Mouse (Mus musculus) limb, embryonic 10.5 days (tissue): Measurements from ENCODE around the gene Sugct. TPM values are rescaled to one million over a fixed set of nuclear protein-coding genes. Genes with fewer than 3 reads are reported as not detected.

Experiments
- DNase-seq: peaks from one replicate; pipeline ENCODE4 v3.0.0-alpha.2; 2017; ENCODE audit warnings: low spot score
- H3K27ac ChIP-seq: fragments of 300-500 bp; sonication (generic); 2 replicates; pipeline ENCODE4 v1.5.1; 2016; ENCODE audit warnings: mild to moderate bottlenecking
- H3K27me3 ChIP-seq: fragments of 300-500 bp; sonication (generic); 2 replicates; pipeline ENCODE4 v1.6.1; 2016; ENCODE audit warnings: low read depth, mild to moderate bottlenecking; ENCODE audit not compliant: poor library complexity, severe bottlenecking
- H3K36me3 ChIP-seq: fragments of 300-500 bp; sonication (generic); 2 replicates; pipeline ENCODE4 v1.6.1; 2016; ENCODE audit warnings: mild to moderate bottlenecking, moderate library complexity
- H3K4me1 ChIP-seq: fragments of 300-500 bp; sonication (generic); 2 replicates; pipeline ENCODE4 v1.6.1; 2016
- H3K4me3 ChIP-seq: fragments of 300-500 bp; sonication (generic); 2 replicates; pipeline ENCODE4 v1.5.1; 2016; ENCODE audit warnings: mild to moderate bottlenecking, moderate library complexity
- H3K9me3 ChIP-seq: fragments of 300-500 bp; sonication (generic); replicated peaks from 2 replicates; pipeline ENCODE4 v1.6.1; 2016; ENCODE audit warnings: mild to moderate bottlenecking
- WGBS: fragments of 180-500 bp; shearing (Covaris S2); methylation state at CpG from one replicate; pipeline ENCODE4 v1.1.7; 2016; 5-methylcytosine and 5-hydroxymethylcytosine counted together
- polyA plus RNA-seq: library from polyadenylated mRNA; unstranded; fragments of >200 nt; fragmentation: Nextera tagmentation; extraction: Ambion mirVana; gene quantifications from 2 replicates; pipeline ENCODE4 v1.2.1, GENCODE M21; 2016

Sugct gene
- polyA plus RNA-seq, 1 experiment from 2014 or later: 3.6 TPM

GRCm38 (mm10) chr13:17335885-17336540 lies 359.3 kb downstream of the Sugct start:
- WGBS: 90% methylated on average over 4 of the region's 4 CpGs
- no peaks in the 10 kb centered on the region for H3K27me3 ChIP-seq
- no peaks in the 10 kb centered on the region for H3K36me3 ChIP-seq
- no peaks in the 10 kb centered on the region for H3K4me1 ChIP-seq
- DNase-seq: no peak
- H3K4me3 ChIP-seq: no peak overlapping the region
- no peaks in the 10 kb centered on the region for H3K9me3 ChIP-seq
- H3K27ac ChIP-seq: no peak overlapping the region

DNA sequence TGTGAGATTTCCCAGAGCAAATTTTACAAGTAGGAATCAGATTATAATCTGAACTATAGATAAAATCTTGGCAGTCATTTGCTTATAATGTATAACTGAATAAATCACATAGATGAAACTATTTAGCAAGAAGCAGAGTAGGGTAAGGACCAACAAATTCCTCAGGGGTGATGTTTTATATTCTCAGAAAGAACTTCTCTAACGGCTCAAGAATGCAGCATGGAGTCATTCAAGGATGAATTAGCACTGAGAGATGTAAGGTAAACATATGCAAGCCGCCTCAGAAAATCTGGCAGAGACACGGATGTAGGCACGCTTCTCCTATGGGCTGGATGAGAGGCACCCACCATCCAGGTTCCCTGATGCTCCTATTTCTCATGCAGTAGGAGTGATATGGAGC lies 368.5 kb downstream of the Sugct start:
- H3K4me1 ChIP-seq: no peaks in the 10 kb centered on the region
- H3K27me3 ChIP-seq: no peaks in the 10 kb centered on the region
- H3K9me3 ChIP-seq: no peaks in the 10 kb centered on the region
- DNase-seq: no peak
- no peaks in the 10 kb centered on the region for H3K36me3 ChIP-seq
- WGBS: 87% methylated on average over 4 of the region's 4 CpGs
- no peak overlapping the region for H3K4me3 ChIP-seq
- no peak overlapping the region for H3K27ac ChIP-seq

DNA sequence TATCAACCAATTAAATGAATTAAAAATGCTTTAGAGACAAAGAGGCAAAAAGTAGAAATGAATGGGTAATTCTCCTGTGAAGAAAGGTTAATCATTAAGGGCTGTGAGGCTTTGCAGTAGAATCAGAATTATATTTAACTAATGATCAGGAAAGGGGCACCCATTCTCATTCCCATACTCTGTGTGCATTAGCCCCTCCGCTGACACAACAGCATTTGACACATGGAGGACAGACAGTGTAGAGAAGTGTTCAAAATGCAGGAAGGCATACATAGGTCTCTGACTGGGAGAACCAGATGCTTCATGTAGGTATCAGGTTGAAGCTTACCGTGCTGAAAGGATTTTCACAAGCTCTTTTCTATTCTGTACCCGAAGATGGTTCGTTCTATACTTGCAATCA lies 393.8 kb downstream of the Sugct start:
- H3K9me3 ChIP-seq: no peaks in the 10 kb centered on the region
- H3K27me3 ChIP-seq: no peaks in the 10 kb centered on the region
- 94% methylated on average over 4 of the region's 4 CpGs for WGBS
- H3K4me3 ChIP-seq: no peak overlapping the region
- DNase-seq: no peak
- no peak overlapping the region for H3K27ac ChIP-seq
- no peaks in the 10 kb centered on the region for H3K36me3 ChIP-seq
- H3K4me1 ChIP-seq: peaks cover 3% of the 10 kb centered on the region; the same call in 1 of the 2 replicates

DNA sequence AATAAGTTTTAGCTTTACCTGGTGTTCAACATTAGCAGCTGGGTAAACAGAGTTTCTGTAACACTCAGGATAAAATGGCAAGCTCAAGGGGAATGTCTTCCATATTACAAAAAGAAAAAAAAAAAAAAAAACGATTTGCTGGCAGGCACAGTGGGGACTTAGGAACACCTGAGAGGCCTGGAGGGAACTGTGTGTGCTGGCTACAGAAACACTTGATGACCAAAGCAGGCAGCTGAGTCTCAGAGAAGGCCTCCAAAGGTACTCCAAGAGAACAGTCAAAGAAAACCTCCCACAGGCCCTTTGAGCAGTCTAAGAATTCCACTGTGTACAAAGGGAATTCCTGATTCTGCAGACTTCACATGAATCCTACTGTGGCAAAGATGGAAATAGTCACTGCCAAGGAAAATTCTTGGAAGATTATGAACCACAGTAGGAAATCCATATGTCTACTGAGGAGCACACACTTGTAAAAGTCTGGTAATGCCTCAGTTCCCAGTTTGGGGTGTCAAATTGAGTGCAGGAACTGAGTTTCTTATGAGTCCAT lies 397.8 kb downstream of the Sugct start:
- H3K27ac ChIP-seq: no peak overlapping the region
- WGBS: 64% methylated on average over 1 of the region's 1 CpGs
- no peaks in the 10 kb centered on the region for H3K36me3 ChIP-seq

GRCm38 (mm10) chr13:17296912-17297311 lies 398.4 kb downstream of the Sugct start:
- H3K4me3 ChIP-seq: no peak overlapping the region
- H3K36me3 ChIP-seq: no peaks in the 10 kb centered on the region
- WGBS: 60% methylated on average over 4 of the region's 4 CpGs
- no peak overlapping the region for H3K27ac ChIP-seq
- H3K4me1 ChIP-seq: peaks cover 3% of the 10 kb centered on the region; the same call in 1 of the 2 replicates
- no peak for DNase-seq
- no peaks in the 10 kb centered on the region for H3K27me3 ChIP-seq
- H3K9me3 ChIP-seq: no peaks in the 10 kb centered on the region

More for the DNA sequence above, 397.8 kb downstream of the Sugct start:
- Histone ChIP-seq H3K9me3 (no peaks in the 10 kb centered on the region), H3K27me3 (no peaks in the 10 kb centered on the region), H3K4me1 (peaks cover 3% of the 10 kb centered on the region; the same call in 1 of the 2 replicates), H3K4me3 (no peak overlapping the region)
- no peak for DNase-seq

GRCm38 (mm10) chr13:17296460-17296859 lies 398.9 kb downstream of the Sugct start:
- H3K9me3 ChIP-seq: no peaks in the 10 kb centered on the region
- H3K4me1 ChIP-seq: peaks cover 3% of the 10 kb centered on the region; the same call in 1 of the 2 replicates
- no peaks in the 10 kb centered on the region for H3K27me3 ChIP-seq
- H3K4me3 ChIP-seq: no peak overlapping the region
- DNase-seq: no peak
- H3K36me3 ChIP-seq: no peaks in the 10 kb centered on the region
- 92% methylated on average over 3 of the region's 3 CpGs for whole genome bisulfite sequencing
- H3K27ac ChIP-seq: no peak overlapping the region

DNA sequence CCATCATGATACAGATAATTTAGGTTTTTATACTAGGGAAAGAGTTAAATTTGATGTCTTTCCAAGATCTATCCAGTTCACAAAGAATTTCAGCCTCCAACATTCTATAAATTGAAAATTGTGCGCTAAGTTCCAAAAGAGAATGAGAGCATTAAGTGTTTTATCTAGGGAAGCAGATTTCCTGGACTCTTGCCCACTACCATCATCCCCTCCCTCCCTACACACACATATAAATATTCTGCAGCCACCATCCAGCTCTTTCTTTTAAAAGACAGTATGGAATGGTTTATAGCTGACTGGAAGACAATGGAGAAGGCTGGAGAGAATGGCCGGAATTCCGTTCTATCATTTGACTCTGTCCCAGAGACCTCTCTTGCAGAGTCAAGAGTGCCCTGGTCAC lies 404.3 kb downstream of the Sugct start:
- WGBS: 95% methylated on average over 3 of the region's 3 CpGs
- H3K9me3 ChIP-seq: no peaks in the 10 kb centered on the region
- no peak overlapping the region for H3K27ac ChIP-seq
- H3K4me3 ChIP-seq: no peak overlapping the region
- H3K27me3 ChIP-seq: no peaks in the 10 kb centered on the region
- DNase-seq: no peak
- H3K4me1 ChIP-seq: no peaks in the 10 kb centered on the region
- H3K36me3 ChIP-seq: no peaks in the 10 kb centered on the region

DNA sequence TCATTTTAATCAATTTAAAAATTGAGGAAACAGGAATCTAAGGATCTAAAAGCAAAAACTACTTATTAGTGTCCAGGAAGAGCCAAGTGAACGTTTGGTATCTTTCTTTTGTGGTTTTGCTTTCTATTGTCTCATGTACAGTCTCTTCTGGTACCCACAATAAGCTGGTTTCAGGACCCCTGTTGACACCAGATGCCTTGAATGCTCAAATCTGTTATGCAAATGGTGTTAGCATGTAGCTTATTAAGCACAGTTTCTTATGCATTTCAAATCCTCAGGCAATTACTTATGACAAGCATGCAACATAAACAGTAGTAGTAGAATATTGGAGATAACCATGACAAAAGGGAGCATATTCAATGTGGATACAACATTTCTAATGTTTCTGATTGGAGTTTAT lies 407.0 kb downstream of the Sugct start:
- H3K4me1 ChIP-seq: no peaks in the 10 kb centered on the region
- WGBS: 73% methylated on average over 1 of the region's 1 CpGs

GRCm38 (mm10) chr13:17245936-17246335 lies 449.4 kb downstream of the Sugct start:
- WGBS: 84% methylated on average over 3 of the region's 3 CpGs
- H3K9me3 ChIP-seq: no peaks in the 10 kb centered on the region
- no peak overlapping the region for H3K27ac ChIP-seq
- H3K4me3 ChIP-seq: no peak overlapping the region
- H3K4me1 ChIP-seq: no peaks in the 10 kb centered on the region
- H3K27me3 ChIP-seq: no peaks in the 10 kb centered on the region
- no peaks in the 10 kb centered on the region for H3K36me3 ChIP-seq
- DNase-seq: no peak

More for the DNA sequence above, 407.0 kb downstream of the Sugct start:
- H3K27ac ChIP-seq: no peak overlapping the region
- DNase-seq: no peak
- no peaks in the 10 kb centered on the region for H3K9me3 ChIP-seq
- no peak overlapping the region for H3K4me3 ChIP-seq
- H3K27me3 ChIP-seq: no peaks in the 10 kb centered on the region
- H3K36me3 ChIP-seq: no peaks in the 10 kb centered on the region

GRCm38 (mm10) chr13:17216524-17216923 lies 478.8 kb downstream of the Sugct start:
- no peak for DNase-seq
- no peaks in the 10 kb centered on the region for H3K4me1 ChIP-seq
- H3K27me3 ChIP-seq: no peaks in the 10 kb centered on the region
- no peak overlapping the region for H3K4me3 ChIP-seq
- H3K36me3 ChIP-seq: no peaks in the 10 kb centered on the region
- 63% methylated on average over 3 of the region's 3 CpGs for WGBS
- no peak overlapping the region for H3K27ac ChIP-seq
- H3K9me3 ChIP-seq: no peaks in the 10 kb centered on the region

DNA sequence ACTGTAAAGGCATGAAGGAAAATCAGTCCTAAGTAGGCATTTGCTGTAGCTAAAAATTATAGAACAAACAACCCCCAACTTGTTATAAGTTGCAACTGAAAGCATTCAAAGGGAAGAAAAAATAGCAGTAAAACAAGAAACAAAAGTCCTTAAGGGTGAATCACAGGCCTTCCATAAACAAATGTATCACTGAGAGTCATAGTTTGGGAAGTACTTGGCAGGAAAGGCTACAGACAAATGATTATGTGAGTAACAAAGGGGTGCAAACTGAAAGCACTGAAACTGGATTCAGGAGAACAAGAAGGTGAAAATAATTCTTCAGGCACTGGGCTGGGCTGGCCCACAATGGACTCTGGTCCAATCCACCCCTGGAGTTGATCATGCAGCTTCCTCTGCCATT lies 482.7 kb downstream of the Sugct start:
- DNase-seq: no peak
- Histone ChIP-seq H3K27ac (no peak overlapping the region), H3K4me3 (no peak overlapping the region), H3K36me3 (no peaks in the 10 kb centered on the region), H3K9me3 (no peaks in the 10 kb centered on the region), H3K27me3 (no peaks in the 10 kb centered on the region), H3K4me1 (no peaks in the 10 kb centered on the region)

DNA sequence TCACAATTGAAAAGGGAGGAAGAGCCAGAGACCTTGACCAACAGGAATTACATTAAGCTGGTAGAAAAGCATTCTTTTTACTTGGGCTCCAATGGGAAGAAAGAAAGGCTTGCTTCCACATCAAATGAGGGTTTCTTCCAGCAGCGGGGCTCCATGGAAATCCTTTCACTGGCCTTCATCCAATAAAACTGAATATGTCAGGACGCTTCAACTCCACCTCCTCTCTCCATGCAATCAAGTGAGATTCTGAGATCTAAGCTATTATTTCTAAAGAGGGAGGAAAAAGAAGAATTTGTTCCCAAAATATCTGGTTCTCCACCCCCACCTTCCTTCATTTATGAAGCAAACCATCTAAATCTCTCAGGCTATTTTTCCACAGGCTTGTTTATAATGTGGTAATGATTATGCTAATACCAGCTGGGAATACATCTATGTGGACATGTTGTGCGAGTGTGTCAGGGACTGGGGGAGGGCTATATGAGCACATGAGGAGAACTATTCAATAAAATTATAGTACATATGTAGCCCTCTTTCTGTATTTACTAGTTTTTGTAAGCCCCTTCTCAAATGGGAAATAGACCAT lies 505.1 kb downstream of the Sugct start:
- DNase-seq: no peak
- H3K4me3 ChIP-seq: no peak overlapping the region
- 77% methylated on average over 3 of the region's 3 CpGs for WGBS
- no peaks in the 10 kb centered on the region for H3K27me3 ChIP-seq
- H3K9me3 ChIP-seq: no peaks in the 10 kb centered on the region
- no peaks in the 10 kb centered on the region for H3K36me3 ChIP-seq
- H3K4me1 ChIP-seq: peaks cover 17% of the 10 kb centered on the region
- H3K27ac ChIP-seq: no peak overlapping the region

DNA sequence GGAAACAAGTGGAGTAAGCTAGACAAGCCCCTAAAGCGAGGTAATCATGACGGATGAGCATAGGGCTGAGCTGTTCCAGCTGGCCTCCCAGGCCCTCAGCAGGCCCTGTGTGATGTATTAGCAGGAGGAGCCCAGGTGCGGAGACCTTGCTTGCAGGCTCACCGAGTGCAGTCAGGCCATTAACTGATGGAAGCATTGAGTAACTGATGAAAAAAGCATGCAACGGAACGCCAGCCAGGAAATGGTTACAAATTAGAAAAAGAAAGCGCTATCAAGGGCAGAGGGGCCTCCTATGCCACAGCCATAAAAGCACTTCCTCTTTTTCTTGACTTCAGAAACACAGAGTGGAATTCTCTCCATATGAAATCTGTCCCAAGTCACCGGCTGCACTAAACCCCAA lies 510.1 kb downstream of the Sugct start:
- Histone ChIP-seq H3K9me3 (no peaks in the 10 kb centered on the region), H3K27ac (peak overlapping the region; percentile 68), H3K4me3 (peak overlapping the region; percentile 17; the same call in 1 of the 2 replicates), H3K27me3 (no peaks in the 10 kb centered on the region), H3K4me1 (peaks cover 26% of the 10 kb centered on the region), H3K36me3 (no peaks in the 10 kb centered on the region)
- WGBS: 13% methylated on average over 8 of the region's 8 CpGs
- DNase-seq: peak; percentile 84
